Mouse (Mus musculus) kidney, embryonic 16.5 days (tissue): Measurements from ENCODE around the gene Abraxas1. TPM values are rescaled to one million over a fixed set of nuclear protein-coding genes. Genes with fewer than 3 reads are reported as not detected.

Source experiments
- ATAC-seq: fragments of 200-750 bp; cut with Nextera tagmentation; 2 replicates; pipeline ENCODE4 v1.8.0; 2017; ENCODE audit warnings: moderate TSS enrichment; ENCODE audit not compliant: low FRiP score, low TSS enrichment
- H3K27ac ChIP-seq: fragments of 300-500 bp; sonication (generic); 2 replicates; pipeline ENCODE4 v1.5.1; 2014; ENCODE audit warnings: low read length
- H3K27me3 ChIP-seq: fragments of 300-500 bp; sonication (generic); 2 replicates; pipeline ENCODE4 v1.6.1; 2014; ENCODE audit warnings: low read length, control low read depth, mixed read lengths; ENCODE audit not compliant: insufficient read depth
- H3K36me3 ChIP-seq: fragments of 300-500 bp; sonication (generic); 2 replicates; pipeline ENCODE4 v1.6.1; 2014; ENCODE audit warnings: low read length, control low read depth, mixed read lengths; ENCODE audit not compliant: insufficient read depth
- H3K4me1 ChIP-seq: fragments of 300-500 bp; sonication (generic); 2 replicates; pipeline ENCODE4 v1.6.1; 2014; ENCODE audit warnings: low read length, control low read depth, mixed read lengths; ENCODE audit not compliant: insufficient read depth
- H3K4me2 ChIP-seq: fragments of 300-500 bp; sonication (generic); replicated peaks from 2 replicates; pipeline ENCODE4 v1.6.1; 2014; ENCODE audit warnings: low read depth, low read length
- H3K4me3 ChIP-seq: fragments of 300-500 bp; sonication (generic); 2 replicates; pipeline ENCODE4 v1.5.1; 2014; ENCODE audit warnings: mild to moderate bottlenecking, low read length
- H3K9ac ChIP-seq: fragments of 300-500 bp; sonication (generic); replicated peaks from 2 replicates; pipeline ENCODE4 v1.6.1; 2014; ENCODE audit warnings: low read length
- H3K9me3 ChIP-seq: fragments of 300-500 bp; sonication (generic); 2 replicates; pipeline ENCODE4 v1.6.1; 2016; ENCODE audit warnings: low read length, control low read depth
- WGBS: fragments of 180-500 bp; shearing (Covaris S2); extraction: QIAGEN DNeasy Blood & Tissue Kit; methylation state at CpG from one replicate; pipeline ENCODE4 v1.1.7; 2014; 5-methylcytosine and 5-hydroxymethylcytosine counted together
- polyA plus RNA-seq: library from polyadenylated mRNA; unstranded; fragments of >200 nt; fragmentation: Nextera tagmentation; extraction: Ambion mirVana; gene quantifications from 2 replicates; pipeline ENCODE4 v1.2.1, GENCODE M21; 2015

Gene Abraxas1
- 29.7 and 32.4 TPM in 2 replicates for polyA plus RNA-seq

- peak; percentile 98 for ATAC-seq
These were observed at the start of gene Abraxas1 for GRCm38 (mm10) chr5:100820483-100821184. Abraxas1 (minus strand) TSS chr5:100820965.

GRCm38 (mm10) chr5:100869197-100869895 lies 48.6 kb upstream of the Abraxas1 start:
- WGBS = 63% methylated on average over 4 of the region's 4 CpGs
- ATAC-seq = no peak

More at GRCm38 (mm10) chr5:100820483-100821184, at the start of gene Abraxas1:
- Histone ChIP-seq H3K4me3 (peak within 1 kb of the TSS; percentile 70), H3K4me2 (peak within 1 kb of the TSS; percentile 78), H3K9me3 (no peaks in the 10 kb centered on the region), H3K27me3 (no peaks in the 10 kb centered on the region), H3K27ac (peak within 1 kb of the TSS; percentile 58), H3K36me3 (0 out of 2 replicates have a peak, but pooled peaks cover 3% of the 10 kb centered on the region), H3K9ac (peak within 1 kb of the TSS; percentile 90), H3K4me1 (peaks cover 4% of the 10 kb centered on the region; the same call in 1 of the 2 replicates)
- WGBS = under 1% methylated on average over 63 of the region's 63 CpGs

GRCm38 (mm10) chr5:100866183-100866582 lies 45.4 kb upstream of the Abraxas1 start:
- H3K9me3 ChIP-seq = no peaks in the 10 kb centered on the region
- no peak overlapping the region for H3K4me3 ChIP-seq
- no peak overlapping the region for H3K9ac ChIP-seq
- no peaks in the 10 kb centered on the region for H3K4me1 ChIP-seq
- H3K36me3 ChIP-seq = no peaks in the 10 kb centered on the region
- no peaks in the 10 kb centered on the region for H3K27me3 ChIP-seq
- no peak for ATAC-seq
- H3K4me2 ChIP-seq = no peak overlapping the region
- no peak overlapping the region for H3K27ac ChIP-seq
- 62% methylated on average over 2 of the region's 2 CpGs for WGBS

More at GRCm38 (mm10) chr5:100869197-100869895, 48.6 kb upstream of the Abraxas1 start:
- no peak overlapping the region for H3K27ac ChIP-seq
- H3K4me2 ChIP-seq = no peak overlapping the region
- no peaks in the 10 kb centered on the region for H3K36me3 ChIP-seq
- H3K9ac ChIP-seq = no peak overlapping the region
- H3K9me3 ChIP-seq = no peaks in the 10 kb centered on the region
- H3K4me3 ChIP-seq = no peak overlapping the region
- H3K4me1 ChIP-seq = no peaks in the 10 kb centered on the region
- H3K27me3 ChIP-seq = no peaks in the 10 kb centered on the region

- ATAC-seq = no peak
- H3K27ac ChIP-seq = no peak overlapping the region
- H3K4me3 ChIP-seq = no peak overlapping the region
- no peak overlapping the region for H3K9ac ChIP-seq
- H3K4me2 ChIP-seq = no peak overlapping the region
- H3K9me3 ChIP-seq = no peaks in the 10 kb centered on the region
- H3K4me1 ChIP-seq = peaks cover 5% of the 10 kb centered on the region; the same call in 1 of the 2 replicates
- no peaks in the 10 kb centered on the region for H3K27me3 ChIP-seq
- WGBS = 95% methylated on average over 6 of the region's 6 CpGs
- no peaks in the 10 kb centered on the region for H3K36me3 ChIP-seq
These were observed 43.7 kb upstream of the Abraxas1 start for GRCm38 (mm10) chr5:100864438-100864837.

- Histone ChIP-seq H3K27ac (no peak overlapping the region), H3K4me2 (no peak overlapping the region), H3K36me3 (no peaks in the 10 kb centered on the region), H3K4me3 (no peak overlapping the region), H3K9ac (no peak overlapping the region), H3K27me3 (no peaks in the 10 kb centered on the region), H3K4me1 (peaks cover 5% of the 10 kb centered on the region; the same call in 1 of the 2 replicates), H3K9me3 (no peaks in the 10 kb centered on the region)
- no peak for ATAC-seq
- 94% methylated on average over 2 of the region's 2 CpGs for WGBS
These were observed 42.3 kb upstream of the Abraxas1 start for GRCm38 (mm10) chr5:100863091-100863490.

GRCm38 (mm10) chr5:100861811-100862210 lies 41.0 kb upstream of the Abraxas1 start:
- Histone ChIP-seq H3K27ac (no peak overlapping the region), H3K9ac (no peak overlapping the region), H3K36me3 (no peaks in the 10 kb centered on the region), H3K9me3 (no peaks in the 10 kb centered on the region), H3K27me3 (no peaks in the 10 kb centered on the region), H3K4me3 (no peak overlapping the region), H3K4me1 (peaks cover 5% of the 10 kb centered on the region; the same call in 1 of the 2 replicates), H3K4me2 (no peak overlapping the region)
- WGBS = 86% methylated on average over 7 of the region's 7 CpGs
- ATAC-seq = no peak

GRCm38 (mm10) chr5:100861140-100861539 lies 40.4 kb upstream of the Abraxas1 start:
- H3K4me2 ChIP-seq = no peak overlapping the region
- H3K36me3 ChIP-seq = no peaks in the 10 kb centered on the region
- no peak overlapping the region for H3K4me3 ChIP-seq
- H3K9me3 ChIP-seq = no peaks in the 10 kb centered on the region
- no peak for ATAC-seq
- no peaks in the 10 kb centered on the region for H3K27me3 ChIP-seq
- 60% methylated on average over 4 of the region's 4 CpGs for WGBS
- peaks cover 5% of the 10 kb centered on the region; the same call in 1 of the 2 replicates for H3K4me1 ChIP-seq
- H3K27ac ChIP-seq = no peak overlapping the region
- no peak overlapping the region for H3K9ac ChIP-seq

- H3K27me3 ChIP-seq = no peaks in the 10 kb centered on the region
- H3K4me1 ChIP-seq = peaks cover 5% of the 10 kb centered on the region; the same call in 1 of the 2 replicates
- H3K4me3 ChIP-seq = no peak overlapping the region
- no peak overlapping the region for H3K9ac ChIP-seq
- no peaks in the 10 kb centered on the region for H3K9me3 ChIP-seq
- no peak overlapping the region for H3K27ac ChIP-seq
- H3K36me3 ChIP-seq = no peaks in the 10 kb centered on the region
- 0 out of 2 replicates have a peak, but pooled peaks have one; percentile 49 for ATAC-seq
- no peak overlapping the region for H3K4me2 ChIP-seq
- WGBS = 57% methylated on average over 12 of the region's 12 CpGs
These were observed 39.8 kb upstream of the Abraxas1 start for GRCm38 (mm10) chr5:100860417-100861053.

GRCm38 (mm10) chr5:100856552-100856951 lies 35.8 kb upstream of the Abraxas1 start:
- 90% methylated on average over 3 of the region's 3 CpGs for WGBS
- H3K9me3 ChIP-seq = no peaks in the 10 kb centered on the region

More at GRCm38 (mm10) chr5:100856552-100856951, 35.8 kb upstream of the Abraxas1 start:
- no peak overlapping the region for H3K4me3 ChIP-seq
- no peak overlapping the region for H3K4me2 ChIP-seq
- peaks cover 5% of the 10 kb centered on the region; the same call in 1 of the 2 replicates for H3K4me1 ChIP-seq
- no peaks in the 10 kb centered on the region for H3K36me3 ChIP-seq
- no peak overlapping the region for H3K9ac ChIP-seq
- no peak overlapping the region for H3K27ac ChIP-seq
- H3K27me3 ChIP-seq = no peaks in the 10 kb centered on the region
- no peak for ATAC-seq
